Mouse (Mus musculus): ENCODE data around the gene Nup188.

Gene Nup188

DNA sequence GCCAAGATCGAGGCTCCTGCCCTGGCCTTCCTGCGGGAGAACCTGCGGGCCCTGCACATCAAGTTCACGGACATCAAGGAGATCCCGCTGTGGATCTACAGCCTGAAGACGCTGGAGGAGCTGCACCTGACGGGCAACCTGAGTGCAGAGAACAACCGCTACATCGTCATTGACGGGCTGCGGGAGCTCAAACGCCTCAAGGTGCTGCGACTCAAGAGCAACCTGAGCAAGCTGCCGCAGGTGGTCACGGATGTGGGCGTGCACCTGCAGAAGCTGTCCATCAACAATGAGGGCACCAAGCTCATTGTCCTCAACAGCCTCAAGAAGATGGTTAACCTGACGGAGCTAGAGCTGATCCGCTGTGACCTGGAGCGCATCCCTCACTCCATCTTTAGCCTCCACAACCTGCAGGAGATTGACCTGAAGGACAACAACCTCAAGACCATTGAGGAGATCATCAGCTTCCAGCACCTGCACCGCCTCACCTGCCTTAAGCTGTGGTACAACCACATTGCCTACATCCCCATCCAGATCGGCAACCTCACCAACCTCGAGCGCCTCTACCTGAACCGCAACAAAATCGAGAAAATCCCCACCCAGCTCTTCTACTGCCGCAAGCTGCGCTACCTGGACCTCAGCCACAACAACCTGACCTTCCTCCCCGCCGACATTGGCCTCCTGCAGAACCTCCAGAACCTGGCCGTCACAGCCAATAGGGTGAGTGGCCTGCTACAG, 29.4 kb upstream of the Nup188 start:
- no peak for DNase-seq (ENCODE audit: low read depth, low spot score)

DNA sequence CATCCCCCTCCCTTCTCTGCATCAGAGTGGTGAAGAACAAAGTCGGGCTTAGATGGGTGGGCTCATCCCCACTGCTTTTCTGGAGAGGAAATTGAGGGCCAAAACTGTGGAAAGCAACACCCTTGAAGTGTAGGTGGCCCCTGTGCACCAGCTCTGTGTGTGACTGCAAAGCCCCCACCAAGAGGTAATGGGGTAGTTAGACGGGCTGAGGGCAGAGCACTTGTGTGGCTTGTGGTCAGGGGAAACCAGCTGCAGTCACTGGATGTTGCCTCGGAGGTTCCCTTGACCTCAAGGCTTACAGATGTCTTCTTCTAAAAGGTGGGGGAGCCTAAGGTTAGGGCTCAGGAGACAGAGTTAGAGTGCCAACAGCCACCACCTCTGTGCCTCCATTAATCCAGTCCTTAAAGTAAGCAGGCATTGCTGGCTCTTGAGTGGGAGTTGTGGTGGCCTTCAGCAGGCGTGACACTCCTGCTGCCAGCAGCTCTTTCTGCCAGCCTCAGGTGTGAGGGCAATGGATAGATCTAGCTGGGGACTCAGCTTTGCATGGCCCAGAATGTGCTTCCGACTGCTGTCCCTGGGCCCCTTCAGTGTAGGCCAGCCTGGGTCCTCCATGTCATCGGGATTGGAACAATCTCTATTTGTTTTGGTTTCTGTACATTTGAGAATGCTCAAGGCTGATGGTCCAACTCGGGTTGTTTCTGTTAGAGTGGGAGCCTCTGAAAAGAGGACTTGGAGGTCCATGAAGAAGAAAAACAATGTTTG, 28.3 kb upstream of the Nup188 start:
- DNase-seq (ENCODE audit: low read depth, low spot score): no peak

DNA sequence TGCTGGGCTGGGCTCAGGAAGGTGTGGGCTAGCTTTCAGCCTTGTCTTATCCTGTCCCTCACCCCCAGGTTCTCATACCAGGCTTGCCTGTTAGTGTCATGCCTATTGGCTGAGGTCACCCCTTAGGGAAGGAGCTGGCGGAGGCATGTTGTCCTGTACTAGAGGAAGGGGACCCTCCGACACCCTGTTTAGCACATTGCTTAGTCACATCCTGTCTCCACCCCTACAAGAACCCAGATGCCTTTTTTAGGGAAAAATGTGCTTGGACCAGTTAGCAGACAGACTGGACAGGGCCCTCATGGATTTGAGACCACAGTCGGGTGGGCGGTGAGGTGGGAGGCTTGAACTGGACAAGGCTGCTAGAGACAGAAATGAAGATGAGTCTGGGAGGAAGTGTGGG, 27.6 kb upstream of the Nup188 start:
- DNase-seq (ENCODE audit: low read depth, low spot score): peak; percentile 39

DNA sequence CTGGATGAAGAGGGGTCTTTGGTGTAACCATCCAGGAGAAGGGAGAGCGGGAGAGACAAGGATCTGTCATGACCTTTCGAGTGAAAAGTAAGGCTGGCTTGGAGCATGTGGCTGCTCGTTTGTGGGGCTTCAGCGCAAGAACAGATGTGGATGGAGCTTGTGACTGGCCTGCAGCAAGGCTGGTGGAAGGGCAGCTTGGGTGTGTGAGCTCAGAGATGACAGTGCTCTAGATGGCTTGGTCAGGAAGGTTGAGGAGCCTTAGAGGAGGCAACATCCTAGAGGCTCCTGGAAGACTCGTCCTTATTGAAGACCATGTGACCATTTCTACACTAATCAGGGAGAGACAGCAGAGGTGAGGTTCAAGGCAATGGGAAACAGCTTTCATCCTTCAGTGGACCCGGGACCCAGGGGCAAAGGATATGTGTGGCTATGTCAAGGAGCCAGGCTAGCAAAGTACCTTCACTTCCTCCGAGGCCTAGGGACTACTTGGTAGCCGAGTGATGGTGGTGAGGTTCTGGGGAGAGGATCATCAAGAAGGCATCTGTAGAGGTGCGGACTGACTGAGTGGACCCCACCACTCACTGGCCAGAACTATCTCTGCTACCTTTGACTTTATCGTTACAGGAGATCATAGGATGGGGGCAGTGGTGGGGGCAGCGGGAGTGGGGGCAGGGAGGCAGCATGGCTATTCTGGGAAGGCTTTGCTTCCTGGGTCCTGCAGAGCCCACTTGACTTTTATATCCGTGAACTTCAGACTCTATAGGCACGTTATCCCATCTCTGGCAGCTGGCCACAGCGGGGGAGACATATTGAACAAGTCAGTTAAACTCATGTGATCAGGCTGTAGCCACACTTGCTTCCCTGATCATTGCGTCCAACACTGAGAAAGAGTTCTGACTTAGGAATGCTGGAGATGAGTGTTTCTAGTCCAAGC, 26.8 kb upstream of the Nup188 start:
- no peak for DNase-seq (ENCODE audit: low read depth, low spot score)

DNA sequence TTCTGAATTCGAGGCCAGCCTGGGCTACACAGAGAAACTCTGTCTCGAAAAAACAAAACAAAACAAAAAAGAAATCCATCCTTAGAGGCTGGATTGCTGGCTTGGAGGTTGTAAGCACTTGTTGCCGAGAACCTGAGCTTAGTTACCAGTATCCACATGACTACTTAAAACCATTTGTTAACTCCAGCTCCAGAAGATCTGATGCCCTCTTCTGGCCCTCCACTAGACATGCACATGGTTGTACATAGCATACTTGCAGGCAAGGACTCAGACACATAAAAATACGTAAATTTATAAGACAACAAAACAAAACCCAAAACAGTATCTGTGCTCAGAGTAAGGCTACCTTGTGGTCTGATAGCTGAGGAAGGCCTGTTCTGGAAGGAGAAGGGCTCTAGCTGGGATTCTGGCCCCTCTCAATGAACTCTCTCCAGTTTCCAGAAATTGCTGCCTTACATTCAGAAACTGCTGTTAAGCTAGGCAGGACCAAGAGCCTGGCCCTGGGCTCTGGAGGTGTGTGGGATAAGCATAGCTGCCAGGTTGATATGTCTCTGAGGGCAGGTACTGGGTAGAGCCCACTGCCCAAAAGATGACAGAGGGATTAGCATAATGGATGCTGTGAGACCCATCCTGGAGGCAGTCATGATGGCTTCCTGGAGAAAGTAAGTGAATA, 25.0 kb upstream of the Nup188 start:
- peak; percentile 55 for DNase-seq (ENCODE audit: low read depth, low spot score)

DNA sequence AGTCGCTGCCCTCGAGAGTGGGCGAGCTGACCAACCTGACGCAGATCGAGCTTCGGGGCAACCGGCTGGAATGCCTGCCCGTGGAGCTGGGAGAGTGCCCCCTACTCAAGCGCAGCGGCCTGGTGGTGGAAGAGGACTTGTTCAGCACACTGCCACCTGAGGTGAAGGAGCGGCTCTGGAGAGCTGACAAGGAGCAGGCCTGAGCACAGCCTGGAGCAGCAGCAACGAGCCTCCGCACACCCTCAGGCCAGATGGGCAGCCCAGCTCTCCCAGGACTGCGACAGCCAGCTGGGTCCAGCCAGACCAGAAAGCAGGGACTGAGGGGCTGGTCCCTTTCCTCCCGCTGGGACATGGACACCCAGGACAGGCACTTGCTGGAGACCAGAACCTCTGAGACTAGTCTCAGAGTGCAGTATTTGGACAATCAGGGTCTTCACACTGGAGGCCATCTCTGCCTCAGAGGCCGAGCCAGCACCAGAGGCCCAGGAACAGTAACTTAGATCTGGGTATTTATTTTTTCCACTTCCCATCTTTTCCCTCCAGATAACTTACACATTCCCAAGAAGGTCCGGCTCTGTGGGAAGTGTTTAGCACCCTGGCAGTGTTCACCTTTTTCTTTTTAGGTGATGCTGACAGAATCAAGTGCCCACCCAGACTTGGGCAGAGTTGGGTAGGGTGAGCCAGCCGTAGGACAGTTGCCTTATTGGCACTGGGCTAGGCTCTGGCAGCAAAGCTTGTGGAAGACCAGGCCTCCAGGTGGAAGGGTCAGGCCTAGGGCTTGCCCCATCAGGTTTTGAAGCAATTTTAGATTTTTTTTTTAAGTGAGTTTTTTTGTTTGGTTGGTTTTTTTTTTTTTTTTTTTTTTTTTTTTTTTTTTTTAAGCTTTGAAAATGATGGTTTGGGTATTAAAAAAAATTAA, 24.0 kb upstream of the Nup188 start:
- no peak for DNase-seq (ENCODE audit: low read depth, low spot score)

DNA sequence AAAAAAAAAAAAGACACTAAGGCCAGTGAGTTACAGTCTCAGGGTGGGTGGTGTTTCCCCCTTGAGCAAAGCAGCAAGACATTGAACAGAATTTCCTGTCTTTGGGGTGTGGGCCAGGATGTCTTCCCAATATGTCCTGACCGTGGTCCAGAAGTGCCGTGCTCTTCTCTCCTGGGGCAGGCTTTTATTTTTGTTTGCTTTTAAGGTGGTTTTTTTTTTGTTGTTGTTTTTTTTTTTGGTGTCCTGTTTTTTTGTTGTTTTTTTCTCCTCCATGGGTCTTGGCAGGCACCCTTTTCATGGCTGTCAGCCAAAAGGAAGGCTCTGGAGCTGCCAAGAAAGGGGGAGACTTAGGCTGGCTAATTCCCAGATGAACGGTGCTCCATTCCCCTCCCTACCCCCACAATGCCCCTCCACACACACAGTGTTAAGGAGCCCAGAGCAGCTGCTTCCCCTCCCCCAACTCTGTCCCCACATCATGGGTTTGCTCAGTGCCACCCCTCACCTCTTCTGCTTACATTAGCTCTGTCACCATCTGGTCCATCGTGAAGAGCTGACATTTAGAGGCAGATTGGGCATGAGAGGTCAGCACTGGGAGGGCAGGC, 23.3 kb upstream of the Nup188 start:
- DNase-seq (ENCODE audit: low read depth, low spot score): no peak

DNA sequence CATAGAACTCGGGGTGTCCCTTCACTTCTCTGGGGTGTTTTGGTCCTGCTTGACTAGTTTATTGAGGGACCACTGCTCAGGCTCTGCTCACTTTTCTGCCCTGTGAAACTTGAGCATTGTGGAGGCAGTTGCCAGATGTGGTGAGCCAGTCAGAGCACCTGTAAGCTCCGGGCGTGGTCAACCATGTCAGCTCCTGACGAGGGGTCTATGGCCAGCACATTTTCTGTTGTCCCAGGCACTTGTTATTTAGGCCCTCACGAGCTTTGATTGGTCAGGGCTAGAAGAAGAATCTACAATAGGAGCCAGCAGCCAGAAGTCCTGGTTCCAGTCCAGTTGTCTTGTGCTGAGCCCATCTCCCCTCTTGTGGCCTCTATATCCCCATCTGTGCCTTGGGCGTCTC, 22.4 kb upstream of the Nup188 start:
- DNase-seq (ENCODE audit: low read depth, low spot score): no peak

DNA sequence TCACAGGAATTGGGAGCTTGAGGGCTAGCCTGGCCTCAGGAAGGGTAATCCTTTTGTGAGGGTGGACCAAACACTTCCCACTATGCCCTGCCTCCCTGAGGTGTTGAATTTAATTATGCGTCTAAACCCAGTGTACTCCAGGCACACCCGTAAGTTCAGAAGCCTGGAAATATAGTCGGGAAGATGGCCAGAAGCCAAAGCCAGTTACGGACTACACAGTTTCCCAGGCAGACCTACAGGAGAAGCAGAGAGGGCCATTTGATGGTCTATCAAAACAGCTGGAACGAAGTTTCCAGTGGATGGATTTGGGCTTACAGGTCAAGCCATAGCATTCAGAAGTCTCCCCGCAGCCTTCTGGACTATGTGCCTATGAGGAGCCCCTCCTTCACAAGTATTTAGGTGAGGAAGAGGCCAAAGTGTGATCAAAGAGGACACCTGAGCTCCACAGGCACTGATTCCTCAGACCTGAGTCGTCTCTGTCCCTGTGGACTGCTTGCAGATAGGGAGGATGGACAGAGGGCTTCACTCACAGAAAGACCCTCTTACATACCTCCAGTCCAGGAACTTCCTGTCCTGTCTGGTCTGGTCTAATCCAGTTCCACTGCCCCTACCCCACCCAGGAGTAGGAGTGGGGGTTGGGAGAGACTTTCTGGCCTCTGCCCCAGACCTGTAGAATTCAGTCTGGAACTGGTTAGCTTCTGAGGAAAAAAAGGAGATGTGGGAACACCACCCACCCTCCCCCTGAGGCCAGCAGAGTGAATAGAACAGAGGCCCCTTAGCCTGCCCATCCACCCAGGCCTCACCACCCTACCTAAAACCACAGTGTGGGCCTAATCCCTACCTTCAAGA, 21.3 kb upstream of the Nup188 start:
- DNase-seq (ENCODE audit: low read depth, low spot score): no peak

DNA sequence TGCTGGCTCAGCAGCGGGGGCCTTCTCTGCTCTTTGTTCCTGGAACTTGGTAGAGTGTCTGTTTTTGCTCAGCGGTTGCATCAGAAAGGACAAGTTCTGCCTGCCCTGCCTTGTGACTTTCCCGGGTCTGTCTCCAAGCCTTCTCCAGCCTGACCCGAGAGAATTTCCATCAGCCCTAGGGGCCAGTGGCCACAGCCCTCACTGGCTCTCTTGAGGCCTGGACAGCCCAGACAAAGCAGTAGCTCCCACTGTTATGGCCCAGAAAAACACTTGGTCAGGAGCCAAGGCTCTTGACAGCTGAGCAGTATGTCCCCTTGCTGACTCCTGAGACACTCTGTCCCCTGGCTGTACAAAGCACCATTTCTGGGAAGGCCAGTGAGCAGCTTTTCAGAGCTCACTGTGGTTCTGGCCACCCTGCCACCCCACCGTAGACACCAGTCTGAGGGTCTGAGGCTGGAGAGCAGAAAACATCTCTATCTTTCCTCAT, 20.4 kb upstream of the Nup188 start, which contains the start of gene Phyhd1:
Gene Phyhd1 (plus strand): TSS at position 437 of the 487 bp plus-strand sequence.
- no peak for DNase-seq (ENCODE audit: low read depth, low spot score)

DNA sequence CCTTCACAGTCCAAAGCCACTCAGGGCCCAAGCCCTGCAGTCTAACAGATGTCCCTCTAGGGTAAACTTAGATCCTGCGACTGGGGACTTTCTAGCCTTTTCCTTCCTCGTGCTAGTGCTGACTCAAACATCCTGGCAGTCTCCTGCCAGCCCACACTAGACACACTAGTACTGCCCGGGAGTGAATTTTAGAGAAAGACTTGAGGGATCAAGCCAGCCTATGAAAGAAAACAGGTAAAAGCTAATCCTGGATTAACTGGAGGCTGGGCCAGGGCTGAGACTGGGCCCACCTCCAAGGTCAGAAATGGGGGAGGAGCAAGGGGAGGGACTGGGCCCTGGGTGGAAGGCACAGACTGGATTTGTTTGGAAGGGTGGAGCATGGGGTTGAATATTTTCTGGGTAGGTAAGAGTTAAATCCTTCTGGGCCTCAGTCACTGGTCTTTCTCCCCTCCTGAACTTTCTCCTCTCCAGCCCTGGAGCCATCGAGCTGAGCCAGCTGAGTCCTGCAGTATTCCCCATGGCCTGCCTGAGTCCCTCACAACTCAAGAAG, 19.7 kb upstream of the Nup188 start:
- DNase-seq (ENCODE audit: low read depth, low spot score): peak; percentile 86

DNA sequence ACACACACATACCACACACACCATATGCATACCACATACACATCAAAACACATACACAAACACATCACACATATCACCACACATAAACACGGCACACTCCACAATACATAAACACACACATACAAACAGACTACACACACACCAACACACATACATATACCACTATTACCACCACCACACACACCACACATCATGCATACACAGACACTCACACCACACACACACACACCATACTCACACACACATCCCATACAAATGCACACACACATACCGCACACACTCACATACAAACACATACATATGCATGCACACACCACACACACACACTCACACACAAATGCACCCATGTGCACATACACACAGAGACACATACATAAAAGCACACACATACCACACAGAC, 18.7 kb upstream of the Nup188 start:
- DNase-seq (ENCODE audit: low read depth, low spot score): no peak

DNA sequence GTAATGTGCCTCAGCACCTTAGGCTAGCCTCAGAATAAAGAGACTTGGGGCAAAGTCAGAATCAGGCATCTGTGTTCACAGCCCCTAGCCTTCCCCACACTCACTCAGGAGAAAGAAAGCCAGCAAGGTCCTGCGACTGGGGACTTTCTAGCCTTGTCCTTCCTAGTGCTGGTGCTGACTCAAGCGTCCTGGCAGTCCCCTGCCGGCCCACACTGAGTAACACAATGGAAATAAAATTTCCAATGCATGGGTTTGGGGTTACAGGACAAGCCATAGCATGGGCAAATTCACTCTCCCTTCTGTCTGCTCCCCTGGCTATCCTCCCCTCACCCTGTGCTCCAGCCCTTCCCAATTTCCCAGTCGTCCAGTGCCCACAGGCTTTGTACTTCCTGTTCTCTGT, 17.8 kb upstream of the Nup188 start:
- no peak for DNase-seq (ENCODE audit: low read depth, low spot score)

DNA sequence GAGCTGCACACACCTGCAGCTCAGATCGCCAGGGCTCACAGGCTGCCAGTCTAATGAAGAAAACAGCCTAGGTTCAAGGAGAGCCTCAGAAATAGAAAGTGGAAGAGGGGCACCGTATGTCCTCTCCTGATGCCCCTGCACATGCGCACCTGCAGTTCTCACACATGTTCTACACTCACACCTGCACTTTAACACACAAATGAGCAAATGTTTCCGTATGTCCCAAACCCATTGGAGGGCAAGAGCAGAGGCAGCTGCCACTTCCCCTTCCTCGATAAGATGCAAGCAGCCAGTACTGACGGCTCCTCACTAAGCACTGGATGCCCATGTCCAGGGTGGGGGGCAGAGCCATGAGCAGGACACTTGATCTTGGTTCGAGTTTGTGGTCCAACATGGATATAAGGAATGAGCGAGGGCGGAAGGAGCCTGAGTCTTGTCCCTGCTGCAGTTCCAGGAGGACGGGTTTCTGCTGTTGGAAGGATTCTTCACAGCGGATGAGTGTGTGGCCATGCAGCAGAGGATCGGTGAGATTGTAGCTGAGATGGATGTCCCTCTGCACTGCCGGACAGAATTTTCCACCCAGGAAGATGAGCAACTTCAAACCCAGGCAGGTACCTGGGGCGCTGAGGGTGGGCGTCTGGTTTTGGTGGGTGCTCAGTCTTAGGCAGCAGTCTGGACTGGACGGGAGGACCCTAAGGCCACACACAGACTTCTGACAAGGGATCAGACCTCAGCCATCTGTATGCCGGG, 16.8 kb upstream of the Nup188 start:
- DNase-seq (ENCODE audit: low read depth, low spot score): no peak

DNA sequence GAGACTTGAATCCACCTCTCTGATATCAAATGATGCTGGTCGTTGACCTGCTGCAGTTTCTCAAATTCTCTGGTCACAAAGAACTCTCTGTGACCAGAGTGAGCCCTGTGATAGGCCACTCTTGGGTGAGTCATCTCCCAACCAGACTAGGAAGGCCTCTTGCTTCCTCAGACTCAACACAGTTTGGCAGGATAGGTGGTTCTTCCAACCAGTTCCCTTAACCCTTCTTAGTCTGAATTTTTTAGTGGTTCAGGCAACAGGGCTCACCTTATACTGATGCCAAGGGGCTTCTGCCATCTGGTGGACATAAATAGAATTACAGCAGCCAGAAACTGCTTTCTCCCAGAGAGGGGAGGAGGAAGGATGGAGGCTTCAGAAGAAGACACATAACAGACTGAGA, 16.1 kb upstream of the Nup188 start:
- peak; percentile 78 for DNase-seq (ENCODE audit: low read depth, low spot score)

DNA sequence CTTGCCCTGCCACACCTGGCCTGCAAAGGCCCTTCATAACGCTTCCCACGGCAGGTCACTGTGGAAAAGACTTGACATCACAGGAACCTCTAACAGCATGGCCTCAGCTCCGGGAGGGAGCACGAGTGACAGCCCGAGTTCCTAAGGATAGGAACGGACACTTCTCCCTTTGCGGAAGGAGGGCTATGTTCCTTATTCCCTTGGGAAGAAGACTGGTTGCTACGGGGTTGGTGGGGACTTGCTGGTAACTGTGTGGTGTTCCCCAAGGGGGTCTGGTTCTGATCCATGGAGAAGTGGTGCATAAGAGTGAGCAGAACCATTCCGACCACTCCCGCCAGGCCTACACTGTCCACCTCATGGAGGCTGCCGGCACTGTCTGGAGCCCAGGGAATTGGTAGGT, 5.5 kb upstream of the Nup188 start, which contains the start of gene Gm28038:
Gene Gm28038 (plus strand): TSS at position 301 of the 400 bp plus-strand sequence.
- DNase-seq (ENCODE audit: low read depth, low spot score): no peak

DNA sequence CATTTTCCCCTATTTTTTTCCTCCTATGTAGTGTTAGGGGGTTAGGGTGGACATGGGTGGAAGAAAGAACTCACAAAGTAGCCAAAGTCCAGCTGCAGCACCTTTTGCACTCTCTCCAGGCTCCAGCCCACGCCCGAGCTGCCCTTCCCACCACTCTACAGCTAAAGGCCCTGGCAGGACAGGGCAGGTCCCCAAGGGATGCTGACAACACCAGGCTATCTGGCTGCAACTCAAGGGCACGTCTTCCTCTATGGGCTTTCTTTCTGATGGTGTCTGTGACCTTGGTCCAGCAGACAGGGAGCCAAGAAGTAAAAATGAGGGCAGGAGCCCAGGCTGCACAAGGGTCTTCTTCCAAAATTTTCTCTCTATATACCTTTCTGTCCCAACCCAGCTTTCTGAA, 4.5 kb upstream of the Nup188 start:
- no peak for DNase-seq (ENCODE audit: low read depth, low spot score)

DNA sequence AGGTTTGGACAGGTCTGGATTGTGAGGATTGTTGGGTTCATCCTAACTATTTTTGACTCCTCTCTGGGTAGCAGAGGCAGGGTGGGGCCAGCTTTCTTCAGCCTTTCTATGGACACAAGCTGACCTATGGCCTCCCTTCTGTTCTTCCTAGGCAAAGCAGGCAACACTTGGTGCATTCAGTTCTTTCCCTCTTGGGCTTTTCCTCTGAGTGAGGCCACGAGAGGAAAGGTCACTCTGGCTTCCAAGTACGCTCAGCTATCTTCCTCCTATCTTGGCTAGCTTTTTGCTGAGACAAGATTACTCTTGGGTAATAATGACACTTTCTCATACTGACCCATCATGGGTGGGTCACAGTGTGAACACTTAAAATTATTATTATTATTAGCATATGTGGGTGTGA, 3.0 kb upstream of the Nup188 start:
- DNase-seq (ENCODE audit: low read depth, low spot score): no peak

Measured in R1 (cell line).